Mouse (Mus musculus): ENCODE results near the gene Mob4.

DNA sequence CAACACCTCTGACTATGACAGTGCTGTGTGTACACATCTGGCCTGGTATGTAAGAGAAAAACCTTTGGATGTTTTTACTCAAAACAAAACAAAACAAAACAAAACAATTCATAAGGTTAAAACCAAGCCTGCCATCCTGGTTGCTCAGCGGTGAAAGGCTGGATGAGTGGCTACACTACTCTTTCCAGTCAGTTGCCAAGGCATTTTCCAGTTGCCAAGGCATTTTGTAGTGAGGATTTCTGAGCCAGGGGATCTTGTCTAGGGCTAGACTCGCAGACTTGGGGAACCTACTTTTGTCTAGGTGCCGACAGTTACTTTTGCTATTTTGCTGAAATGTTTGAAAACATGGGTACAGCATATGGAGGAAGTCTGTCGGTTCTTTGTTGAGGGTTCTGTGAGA is 64.0 kb downstream of the Mob4 start:
- no peak for TF ChIP-seq CTCF (IDR thresholded peaks at IDR 0.05; ENCODE audit: borderline replicate concordance, extremely low read depth, insufficient read depth, insufficient read length)
- TF ChIP-seq POLR2A (IDR thresholded peaks at IDR 0.05; ENCODE audit: borderline replicate concordance, extremely low read depth, insufficient read depth, insufficient read length, poor library complexity, severe bottlenecking) = no peak
